Mouse (Mus musculus) kidney, postnatal 0 days (tissue): ENCODE measurements around the gene Tfr2. TPM values are rescaled to one million over a fixed set of nuclear protein-coding genes. Genes with fewer than 3 reads are reported as not detected.

Experiments
- ATAC-seq: fragments of 200-750 bp; cut with Nextera tagmentation; replicated peaks from 2 replicates; pipeline ENCODE4 v1.8.0; 2017; ENCODE audit warnings: low read depth, moderate number of reproducible peaks, moderate TSS enrichment, moderate library complexity; ENCODE audit not compliant: low FRiP score
- DNase-seq: peaks from one replicate; pipeline ENCODE4 v3.0.0-alpha.2; 2016; ENCODE audit warnings: low spot score
- H3K27ac ChIP-seq: fragments of 300-500 bp; sonication (generic); 2 replicates; pipeline ENCODE4 v1.5.1; 2014; ENCODE audit warnings: mild to moderate bottlenecking
- H3K27me3 ChIP-seq: fragments of 300-500 bp; sonication (generic); 2 replicates; pipeline ENCODE4 v1.6.1; 2014; ENCODE audit warnings: low read length, mixed read lengths; ENCODE audit not compliant: insufficient read depth
- H3K36me3 ChIP-seq: fragments of 300-500 bp; sonication (generic); 2 replicates; pipeline ENCODE4 v1.6.1; 2014; ENCODE audit warnings: low read length, mixed read lengths; ENCODE audit not compliant: insufficient read depth
- H3K4me1 ChIP-seq: fragments of 300-500 bp; sonication (generic); replicated peaks from 2 replicates; pipeline ENCODE4 v1.6.1; 2014; ENCODE audit warnings: antibody characterized with exemption, low read length, mixed read lengths; ENCODE audit not compliant: insufficient read depth
- H3K4me2 ChIP-seq: fragments of 300-500 bp; sonication (generic); 2 replicates; pipeline ENCODE4 v1.6.1; 2014; ENCODE audit warnings: mild to moderate bottlenecking, low read length, moderate library complexity, mixed read lengths
- H3K4me3 ChIP-seq: fragments of 300-500 bp; sonication (generic); replicated peaks from 2 replicates; pipeline ENCODE4 v1.5.1; 2014; ENCODE audit warnings: low read depth, low read length
- H3K9ac ChIP-seq: fragments of 300-500 bp; sonication (generic); 2 replicates; pipeline ENCODE4 v1.6.1; 2014; ENCODE audit warnings: low read depth, low read length
- H3K9me3 ChIP-seq: fragments of 300-500 bp; sonication (generic); replicated peaks from 2 replicates; pipeline ENCODE4 v1.6.1; 2016; ENCODE audit warnings: low read length, inconsistent platforms, mixed read lengths
- CTCF ChIP-seq: IDR thresholded peaks from 2 replicates; pipeline ENCODE4 v1.5.1; 2016; ENCODE audit warnings: antibody characterized with exemption, low read depth, mild to moderate bottlenecking, moderate library complexity
- WGBS: fragments of 180-500 bp; shearing (Covaris S2); extraction: QIAGEN DNeasy Blood & Tissue Kit; methylation state at CpG from one replicate; pipeline ENCODE4 v1.1.7; 2014; 5-methylcytosine and 5-hydroxymethylcytosine counted together
- microRNA-seq: library from miRNA; unstranded; fragments of <30 nt; microRNA quantifications from one replicate; pipeline ENCODE4, GENCODE M21; 2016
- polyA plus RNA-seq: library from polyadenylated mRNA; unstranded; fragments of >200 nt; fragmentation: Nextera tagmentation; extraction: Ambion mirVana; gene quantifications from 2 replicates; pipeline ENCODE4 v1.2.1, GENCODE M21; 2015

The Tfr2 gene
- polyA plus RNA-seq, 1 experiment from 2014 or later = 0.13 TPM

DNA sequence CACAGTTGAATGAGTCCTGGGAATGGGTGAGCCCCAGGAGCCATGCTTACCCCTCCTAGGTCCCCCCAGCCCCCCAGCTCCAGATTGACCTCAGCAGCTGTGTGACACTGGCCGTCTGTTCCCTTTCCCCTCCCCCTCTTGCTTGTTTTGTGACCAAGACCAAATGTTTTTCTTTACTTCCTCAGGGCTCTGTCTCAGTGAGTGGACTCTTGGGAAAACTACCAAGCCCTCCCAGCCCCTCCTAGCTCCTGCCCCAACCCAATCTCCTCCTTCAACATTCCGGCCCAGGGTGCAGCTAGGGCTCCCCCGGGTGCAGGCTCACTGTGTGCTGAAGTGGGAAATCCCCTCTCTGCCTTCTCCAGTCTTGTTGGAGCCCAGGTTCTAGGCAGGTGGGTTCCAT lies 61.0 kb downstream of the Tfr2 start:
- peak overlapping the region; percentile 74 for H3K4me3 ChIP-seq
- ATAC-seq (peak; percentile 7; the same call in 1 of the 2 replicates), DNase-seq (peak; percentile 87)
- no peaks in the 10 kb centered on the region for H3K27me3 ChIP-seq
- no peaks in the 10 kb centered on the region for H3K9me3 ChIP-seq
- TF ChIP-seq CTCF = peak; percentile 3; the same call in 1 of the 2 replicates
- H3K27ac ChIP-seq = peak overlapping the region; percentile 96
- 2% methylated on average over 3 of the region's 3 CpGs for WGBS
- H3K4me2 ChIP-seq = peak overlapping the region; percentile 64
- H3K36me3 ChIP-seq = peaks cover 19% of the 10 kb centered on the region; the same call in 1 of the 2 replicates
- peaks cover 23% of the 10 kb centered on the region; the same call in 1 of the 2 replicates for H3K4me1 ChIP-seq
- peak overlapping the region; percentile 78 for H3K9ac ChIP-seq

- WGBS = 27% methylated on average over 9 of the region's 9 CpGs
- DNase-seq (peak; percentile 61), ATAC-seq (no peak)
- Histone ChIP-seq H3K4me1 (peaks cover 23% of the 10 kb centered on the region; the same call in 1 of the 2 replicates), H3K27ac (peak overlapping the region; percentile 96), H3K4me2 (peak overlapping the region; percentile 64), H3K36me3 (peaks cover 22% of the 10 kb centered on the region; the same call in 1 of the 2 replicates), H3K27me3 (no peaks in the 10 kb centered on the region), H3K9ac (peak overlapping the region; percentile 78), H3K4me3 (peak overlapping the region; percentile 74), H3K9me3 (no peaks in the 10 kb centered on the region)
- TF ChIP-seq CTCF = no peak
Measured at GRCm38 (mm10) chr5:137631171-137631570, 61.5 kb downstream of the Tfr2 start.

GRCm38 (mm10) chr5:137631591-137631990 lies 62.0 kb downstream of the Tfr2 start:
- TF ChIP-seq CTCF = no peak
- H3K4me3 ChIP-seq = peak overlapping the region; percentile 74; the same call in 1 of the 2 replicates
- peak overlapping the region; percentile 96 for H3K27ac ChIP-seq
- no peaks in the 10 kb centered on the region for H3K27me3 ChIP-seq
- H3K36me3 ChIP-seq = peaks cover 27% of the 10 kb centered on the region; the same call in 1 of the 2 replicates
- H3K4me1 ChIP-seq = peaks cover 23% of the 10 kb centered on the region; the same call in 1 of the 2 replicates
- peak overlapping the region; percentile 78; the same call in 1 of the 2 replicates for H3K9ac ChIP-seq
- ATAC-seq (no peak), DNase-seq (no peak)
- H3K9me3 ChIP-seq = no peaks in the 10 kb centered on the region
- WGBS = 53% methylated on average over 4 of the region's 4 CpGs
- H3K4me2 ChIP-seq = peak overlapping the region; percentile 64

DNA sequence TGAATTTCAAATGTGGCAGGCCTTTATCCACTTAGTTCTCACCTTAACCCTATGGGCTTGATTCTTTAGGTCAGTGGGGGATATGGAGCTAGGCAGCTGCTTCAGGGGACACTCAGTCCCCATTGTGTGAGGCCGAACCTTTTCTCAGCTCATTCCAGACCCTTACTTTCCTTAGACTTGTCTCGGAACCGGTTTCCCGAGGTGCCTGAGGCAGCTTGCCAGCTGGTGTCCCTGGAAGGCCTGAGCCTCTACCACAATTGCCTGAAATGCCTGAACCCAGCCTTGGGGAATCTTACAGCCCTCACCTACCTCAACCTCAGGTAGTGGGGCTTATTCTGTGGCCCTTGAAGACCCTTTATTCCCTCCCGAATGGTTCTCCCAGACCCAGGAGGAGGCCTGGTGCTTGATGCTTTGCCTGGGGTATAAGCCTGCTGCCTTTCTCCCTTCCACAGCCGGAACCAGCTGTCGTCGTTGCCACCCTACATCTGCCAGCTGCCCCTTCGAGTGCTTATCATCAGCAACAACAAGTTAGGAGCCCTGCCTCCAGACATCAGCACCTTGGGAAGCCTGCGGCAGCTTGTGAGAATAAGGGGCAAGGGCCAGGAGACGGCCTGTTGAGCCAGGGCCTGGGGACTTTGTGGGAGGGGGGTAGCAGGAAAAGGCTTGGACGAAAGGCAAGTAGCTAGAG lies 63.9 kb downstream of the Tfr2 start:
- ATAC-seq (no peak), DNase-seq (no peak)
- H3K4me2 ChIP-seq = no peak overlapping the region
- no peaks in the 10 kb centered on the region for H3K9me3 ChIP-seq
- no peak overlapping the region for H3K4me3 ChIP-seq
- peaks cover 23% of the 10 kb centered on the region; the same call in 1 of the 2 replicates for H3K4me1 ChIP-seq
- WGBS = 73% methylated on average over 12 of the region's 12 CpGs
- H3K27ac ChIP-seq = 0 out of 2 replicates have a peak overlapping the region, but pooled peaks have one; percentile 19
- no peaks in the 10 kb centered on the region for H3K27me3 ChIP-seq
- no peak for TF ChIP-seq CTCF
- H3K9ac ChIP-seq = no peak overlapping the region
- H3K36me3 ChIP-seq = peaks cover 46% of the 10 kb centered on the region

Small RNA genes within 50 kb of the gene (microRNA-seq; reads per million reads assigned to microRNA genes)
- not detected for gene Mir6418

Other genes starting within 250 kb of the Tfr2 start
- 11.8 and 12.0 TPM in 2 replicates for gene Slc12a9, start 236.2 kb upstream of the Tfr2 start, polyA plus RNA-seq
- gene Ephb4, start 219.7 kb upstream of the Tfr2 start, polyA plus RNA-seq = 38.1 and 40.5 TPM in 2 replicates
- gene Zan, start 92.8 kb upstream of the Tfr2 start, polyA plus RNA-seq = 0.16 and 0.23 TPM in 2 replicates
- gene Pop7, start 67.3 kb upstream of the Tfr2 start, polyA plus RNA-seq = 55.1 and 55.6 TPM in 2 replicates
- 9.3 and 10.3 TPM in 2 replicates for gene Gigyf1, start 51.3 kb upstream of the Tfr2 start, polyA plus RNA-seq
- 0.20 TPM in 1 of 2 replicates, not detected in the other for gene Epo, start 36.6 kb upstream of the Tfr2 start, polyA plus RNA-seq
- 463 and 480 TPM in 2 replicates for gene Gnb2, start 36.3 kb upstream of the Tfr2 start, polyA plus RNA-seq
- not detected in 2 replicates for gene Actl6b, start 16.3 kb upstream of the Tfr2 start, polyA plus RNA-seq
- gene Mospd3, start 31.2 kb downstream of the Tfr2 start, polyA plus RNA-seq = 37.8 and 39.3 TPM in 2 replicates
- 120 and 136 TPM in 2 replicates for gene Pcolce, start 43.9 kb downstream of the Tfr2 start, polyA plus RNA-seq
- 0.14 and 0.17 TPM in 2 replicates for gene Fbxo24, start 59.2 kb downstream of the Tfr2 start, polyA plus RNA-seq
- 42.6 and 42.9 TPM in 2 replicates for gene Lrch4, start 59.3 kb downstream of the Tfr2 start, polyA plus RNA-seq
- gene Gm20605, start 59.3 kb downstream of the Tfr2 start, polyA plus RNA-seq = 5.3 and 6.2 TPM in 2 replicates
- 5.3 and 5.4 TPM in 2 replicates for gene Sap25, start 71.5 kb downstream of the Tfr2 start, polyA plus RNA-seq
- 1.3 and 1.4 TPM in 2 replicates for gene Irs3, start 75.9 kb downstream of the Tfr2 start, polyA plus RNA-seq
- gene Agfg2, start 114.9 kb downstream of the Tfr2 start, polyA plus RNA-seq = 20.8 and 21.2 TPM in 2 replicates
- 1.2 and 1.6 TPM in 2 replicates for gene Nyap1, start 171.8 kb downstream of the Tfr2 start, polyA plus RNA-seq
- gene Tsc22d4, start 175.9 kb downstream of the Tfr2 start, polyA plus RNA-seq = 107 and 110 TPM in 2 replicates
- 28.8 and 32.4 TPM in 2 replicates for gene Ppp1r35, start 209.0 kb downstream of the Tfr2 start, polyA plus RNA-seq
- gene Mepce, start 217.8 kb downstream of the Tfr2 start, polyA plus RNA-seq = 11.6 and 12.3 TPM in 2 replicates
- gene Zcwpw1, start 218.0 kb downstream of the Tfr2 start, polyA plus RNA-seq = 14.5 and 15.7 TPM in 2 replicates